Mouse (Mus musculus): ENCODE measurements around the gene Sez6l2.

The Sez6l2 gene

GRCm38 (mm10) chr7:127008239-127009019 lies 58.1 kb downstream of the Sez6l2 start:
- DNase-seq (ENCODE audit: low spot score): peak; percentile 77

GRCm38 (mm10) chr7:127009307-127010085 lies 59.1 kb downstream of the Sez6l2 start:
- no peak for DNase-seq (ENCODE audit: low spot score)

GRCm38 (mm10) chr7:127011051-127011450 lies 60.7 kb downstream of the Sez6l2 start:
- DNase-seq (ENCODE audit: low spot score): no peak

GRCm38 (mm10) chr7:127011717-127012116 lies 61.4 kb downstream of the Sez6l2 start:
- no peak for DNase-seq (ENCODE audit: low spot score)

- DNase-seq (ENCODE audit: low spot score): no peak
Observed at GRCm38 (mm10) chr7:127012374-127012773, 62.0 kb downstream of the Sez6l2 start.

- no peak for DNase-seq (ENCODE audit: low spot score)
Observed at GRCm38 (mm10) chr7:127012845-127013244, 62.5 kb downstream of the Sez6l2 start.

- no peak for DNase-seq (ENCODE audit: low spot score)
Observed at GRCm38 (mm10) chr7:127013385-127013784, 63.0 kb downstream of the Sez6l2 start.

- peak; percentile 82 for DNase-seq (ENCODE audit: low spot score)
Observed at GRCm38 (mm10) chr7:127014320-127014719, 64.0 kb downstream of the Sez6l2 start, which contains the start of gene Mvp. TSS of gene Mvp (minus strand) at chr7:127014621.

- no peak for DNase-seq (ENCODE audit: low spot score)
Observed at GRCm38 (mm10) chr7:127014993-127015392, 64.6 kb downstream of the Sez6l2 start.

- DNase-seq (ENCODE audit: low spot score): peak; percentile 49
Observed at GRCm38 (mm10) chr7:127016081-127016480, 65.7 kb downstream of the Sez6l2 start.

- no peak for DNase-seq (ENCODE audit: low spot score)
Observed at GRCm38 (mm10) chr7:127016481-127016485, 65.9 kb downstream of the Sez6l2 start, which contains the start of gene Pagr1b. TSS of gene Pagr1b (minus strand) at chr7:127016484.

GRCm38 (mm10) chr7:127016486-127016938 lies 66.1 kb downstream of the Sez6l2 start:
- DNase-seq (ENCODE audit: low spot score): no peak

- DNase-seq (ENCODE audit: low spot score): peak; percentile 98
Observed at GRCm38 (mm10) chr7:127016971-127017949, 66.9 kb downstream of the Sez6l2 start, which contains the start of gene Pagr1a. TSS of gene Pagr1a (minus strand) at chr7:127017352.

GRCm38 (mm10) chr7:127017950-127018345 lies 67.6 kb downstream of the Sez6l2 start:
- no peak for DNase-seq (ENCODE audit: low spot score)

GRCm38 (mm10) chr7:127018416-127019305 lies 68.3 kb downstream of the Sez6l2 start:
- no peak for DNase-seq (ENCODE audit: low spot score)

GRCm38 (mm10) chr7:127019306-127019960 lies 69.1 kb downstream of the Sez6l2 start:
- DNase-seq (ENCODE audit: low spot score): no peak

GRCm38 (mm10) chr7:127020031-127020430 lies 69.7 kb downstream of the Sez6l2 start:
- no peak for DNase-seq (ENCODE audit: low spot score)

Measured in lung, postnatal 25 days (tissue).